Mouse (Mus musculus) myocyte (in vitro differentiated cells): Measurements from ENCODE around the gene Parp9. TPM values are rescaled to one million over a fixed set of nuclear protein-coding genes. Genes with fewer than 3 reads are reported as not detected.
"Not testable (repeated sequence)": the region's sequence is repeated elsewhere in the genome, so short reads cannot be mapped to it uniquely, and the experiment has no call there.

Experiments
- H3K27me3 ChIP-seq: one replicate; pipeline ENCODE4 v1.6.1; 2011; ENCODE audit not compliant: control insufficient read depth, insufficient read depth, insufficient read length
- H3K36me3 ChIP-seq: one replicate; pipeline ENCODE4 v1.6.1; 2011; ENCODE audit not compliant: control insufficient read depth, insufficient read depth
- H3K4me2 ChIP-seq: one replicate; pipeline ENCODE4 v1.6.1; 2011; ENCODE audit warnings: low read depth, control low read depth
- H3K4me3 ChIP-seq: one replicate; pipeline ENCODE4 v1.5.1; 2011; ENCODE audit warnings: mild to moderate bottlenecking, control low read depth, moderate library complexity
- H3K79me2 ChIP-seq: one replicate; pipeline ENCODE4 v1.6.1; 2011; ENCODE audit not compliant: control insufficient read depth, insufficient read depth
- H3ac ChIP-seq: one replicate; pipeline ENCODE4 v1.6.1; 2011; ENCODE audit not compliant: control insufficient read depth, insufficient read length
- CEBPB ChIP-seq: IDR thresholded peaks from 2 replicates; pipeline ENCODE4 v1.6.1; 2011; ENCODE audit warnings: mild to moderate bottlenecking, moderate library complexity; ENCODE audit not compliant: poor library complexity, insufficient read depth, severe bottlenecking
- E2F4 ChIP-seq: IDR thresholded peaks from one replicate; pipeline ENCODE4 v1.6.1; 2011; ENCODE audit warnings: mild to moderate bottlenecking, control low read depth, moderate library complexity; ENCODE audit not compliant: insufficient read depth
- MAX ChIP-seq: IDR thresholded peaks from one replicate; pipeline ENCODE4 v1.6.1; 2011; ENCODE audit warnings: low read depth, mild to moderate bottlenecking, control low read depth
- MYOD1 ChIP-seq, 3 experiments: IDR thresholded peaks; one replicate each; pipeline ENCODE4 v1.6.1; 2011; ENCODE audit warnings: control low read depth in 2 of 3, low read depth in 2 of 3, mild to moderate bottlenecking in 2 of 3, moderate library complexity in 1 of 3; ENCODE audit not compliant: insufficient read length in 2 of 3, control insufficient read depth in 1 of 3
- MYOG ChIP-seq, 3 experiments: IDR thresholded peaks; one replicate each; pipeline ENCODE4 v1.6.1; 2011; ENCODE audit warnings: control low read depth in 2 of 3, low read depth in 2 of 3, mild to moderate bottlenecking in 2 of 3; ENCODE audit not compliant: insufficient read length in 2 of 3, control insufficient read depth in 1 of 3, insufficient read depth in 1 of 3
- POLR2A ChIP-seq: IDR thresholded peaks from one replicate; pipeline ENCODE4 v1.6.1; 2011; ENCODE audit warnings: low read depth, mild to moderate bottlenecking, control low read depth, moderate library complexity; ENCODE audit not compliant: insufficient read length
- POLR2AphosphoS2 ChIP-seq: IDR thresholded peaks from one replicate; pipeline ENCODE4 v1.6.1; 2011; ENCODE audit warnings: low read depth, control low read depth; ENCODE audit not compliant: insufficient read length
- REST ChIP-seq: IDR thresholded peaks from one replicate; pipeline ENCODE4 v1.6.1; 2011; ENCODE audit warnings: mild to moderate bottlenecking, control low read depth, moderate library complexity; ENCODE audit not compliant: insufficient read depth, insufficient read length
- SRF ChIP-seq: IDR thresholded peaks from one replicate; pipeline ENCODE4 v1.6.1; 2011; ENCODE audit warnings: low read depth; ENCODE audit not compliant: control insufficient read depth, insufficient read length
- TCF12 ChIP-seq: IDR thresholded peaks from one replicate; pipeline ENCODE4 v1.6.1; 2011; ENCODE audit warnings: mild to moderate bottlenecking, control low read depth; ENCODE audit not compliant: poor library complexity, insufficient read depth, severe bottlenecking
- TCF3 ChIP-seq: IDR thresholded peaks from one replicate; pipeline ENCODE4 v1.6.1; 2011; ENCODE audit warnings: low read depth, control low read depth; ENCODE audit not compliant: insufficient read length
- USF1 ChIP-seq: IDR thresholded peaks from one replicate; pipeline ENCODE4 v1.6.1; 2011; ENCODE audit warnings: low read depth, mild to moderate bottlenecking, control low read depth, moderate library complexity
- polyA plus RNA-seq: library from polyadenylated mRNA; unstranded; fragments of >200 nt; fragmentation: generic; extraction: Trizol; gene quantifications from one replicate; pipeline ENCODE4 v1.2.1, GENCODE M21; 2012; ENCODE audit warnings: missing spikeins

Parp9 gene
- polyA plus RNA-seq, 1 experiment: 1.2 TPM

DNA sequence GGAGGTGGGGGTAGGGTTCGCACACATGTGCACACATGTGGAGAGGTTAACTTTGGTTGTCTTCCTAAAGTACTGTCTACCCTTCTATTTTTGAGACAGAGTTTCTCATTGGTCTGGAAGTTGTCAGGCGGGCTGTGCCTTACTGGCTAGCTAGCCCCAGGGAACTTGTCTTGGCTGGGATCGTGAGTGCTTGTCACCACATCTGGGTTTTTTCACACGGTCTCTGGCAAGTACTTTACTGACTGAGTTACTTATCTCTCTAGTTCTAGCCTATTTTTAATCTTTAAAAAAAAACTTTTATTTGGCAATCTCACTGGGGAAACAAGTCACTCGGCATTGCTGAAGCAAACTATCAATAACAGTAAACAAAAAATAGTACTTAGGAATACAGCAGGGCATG lies 11.0 kb downstream of the Parp9 start:
- no peak overlapping the region for H3K4me2 ChIP-seq
- no peaks in the 10 kb centered on the region for H3K36me3 ChIP-seq
- TF ChIP-seq POLR2A: no peak
- TF ChIP-seq E2F4: no peak
- TF ChIP-seq MYOD1 (IDR thresholded peaks at IDR 0.05; ENCODE audit: control insufficient read depth in 1 of 3, insufficient read length in 2 of 3, low read depth in 2 of 3): no peak
- TF ChIP-seq SRF: no peak
- no peak for TF ChIP-seq TCF3
- no peak for TF ChIP-seq REST
- TF ChIP-seq CEBPB: no peak
- no peak for TF ChIP-seq TCF12
- TF ChIP-seq USF1: no peak
- TF ChIP-seq POLR2AphosphoS2: no peak
- no peak for TF ChIP-seq MYOG (IDR thresholded peaks at IDR 0.05; ENCODE audit: control insufficient read depth in 1 of 3, insufficient read depth in 1 of 3, insufficient read length in 2 of 3, low read depth in 2 of 3)
- TF ChIP-seq MAX: no peak
- H3ac ChIP-seq: no peak overlapping the region
- no peaks in the 10 kb centered on the region for H3K27me3 ChIP-seq
- no peak overlapping the region for H3K4me3 ChIP-seq
- no peaks in the 10 kb centered on the region for H3K79me2 ChIP-seq

GRCm38 (mm10) chr16:35951216-35951615 lies 12.9 kb downstream of the Parp9 start:
- H3ac ChIP-seq: no peak overlapping the region
- H3K4me2 ChIP-seq: no peak overlapping the region
- H3K36me3 ChIP-seq: no peaks in the 10 kb centered on the region
- H3K79me2 ChIP-seq: no peaks in the 10 kb centered on the region
- H3K27me3 ChIP-seq: no peaks in the 10 kb centered on the region
- no peak overlapping the region for H3K4me3 ChIP-seq
- no peak for TF ChIP-seq MYOG (IDR thresholded peaks at IDR 0.05; ENCODE audit: control insufficient read depth in 1 of 3, insufficient read depth in 1 of 3, insufficient read length in 2 of 3, low read depth in 2 of 3)
- TF ChIP-seq TCF12: no peak
- no peak for TF ChIP-seq USF1
- TF ChIP-seq POLR2A: no peak
- TF ChIP-seq SRF: no peak
- no peak for TF ChIP-seq TCF3

GRCm38 (mm10) chr16:35952628-35953130 lies 14.4 kb downstream of the Parp9 start:
- TF ChIP-seq MYOG (IDR thresholded peaks at IDR 0.05; ENCODE audit: control insufficient read depth in 1 of 3, insufficient read depth in 1 of 3, insufficient read length in 2 of 3, low read depth in 2 of 3) (no peak), TCF12 (no peak), POLR2AphosphoS2 (no peak), E2F4 (no peak), POLR2A (no peak), TCF3 (no peak), CEBPB (no peak), MAX (no peak), MYOD1 (IDR thresholded peaks at IDR 0.05; ENCODE audit: control insufficient read depth in 1 of 3, insufficient read length in 2 of 3, low read depth in 2 of 3) (no peak), SRF (no peak), REST (no peak), USF1 (no peak)
- H3K4me3 ChIP-seq: no peak overlapping the region
- H3K79me2 ChIP-seq: no peaks in the 10 kb centered on the region
- no peaks in the 10 kb centered on the region for H3K36me3 ChIP-seq
- H3ac ChIP-seq: no peak overlapping the region
- no peak overlapping the region for H3K4me2 ChIP-seq
- no peaks in the 10 kb centered on the region for H3K27me3 ChIP-seq

DNA sequence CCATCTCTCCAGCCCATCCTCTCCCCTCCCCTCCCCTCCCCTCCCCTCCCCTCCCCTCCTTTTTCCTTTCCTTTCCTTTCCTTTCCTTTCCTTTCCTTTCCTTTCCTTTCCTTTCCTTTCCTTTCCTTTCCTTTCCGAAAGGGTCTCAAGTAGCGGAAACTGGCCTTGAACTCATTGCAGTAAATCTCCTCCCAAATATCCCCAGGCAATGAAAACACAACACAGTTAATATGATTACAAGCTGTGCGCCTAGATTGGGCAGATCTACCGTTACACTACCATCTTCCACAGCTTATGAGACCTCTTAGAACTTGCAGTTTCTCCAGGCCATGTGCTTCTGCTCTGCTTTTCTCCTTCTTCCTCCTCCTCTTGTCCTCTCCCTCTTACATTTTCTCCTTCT lies 27.7 kb downstream of the Parp9 start:
- not testable (repeated sequence) for H3K4me3 ChIP-seq, H3K36me3 ChIP-seq, H3K79me2 ChIP-seq, H3ac ChIP-seq, H3K4me2 ChIP-seq, H3K27me3 ChIP-seq

GRCm38 (mm10) chr16:35966411-35967115 lies 28.3 kb downstream of the Parp9 start:
- no peaks in the 10 kb centered on the region for H3K79me2 ChIP-seq
- H3K4me3 ChIP-seq: no peak overlapping the region
- H3ac ChIP-seq: no peak overlapping the region
- no peak overlapping the region for H3K4me2 ChIP-seq
- H3K36me3 ChIP-seq: no peaks in the 10 kb centered on the region
- TF ChIP-seq MYOD1 (IDR thresholded peaks at IDR 0.05; ENCODE audit: control insufficient read depth in 1 of 3, insufficient read length in 2 of 3, low read depth in 2 of 3): no peak
- no peak for TF ChIP-seq USF1
- no peak for TF ChIP-seq TCF12
- TF ChIP-seq TCF3: no peak
- no peak for TF ChIP-seq REST
- no peak for TF ChIP-seq POLR2A
- no peak for TF ChIP-seq E2F4
- no peak for TF ChIP-seq CEBPB
- H3K27me3 ChIP-seq: no peaks in the 10 kb centered on the region
